8 mouse cellular contexts compared by ENCODE assay signal in genomic region chr7:29859532-29860517, GRCm38 (mm10). TPM values are rescaled to one million over a fixed set of nuclear protein-coding genes. Genes with fewer than 3 reads are reported as not detected.
DNase-seq lines count a peak whose midpoint lies in the region; ATAC-seq and TF ChIP-seq lines count a peak whose summit lies in the region.

Gene Zfp420, plus strand, starts transcription at chr7:29859979.

- DNase-seq in CD4-positive, CD25-positive, alpha-beta regulatory T cell, adult 2 months (ENCODE audit: low read depth, low spot score): peak; percentile 91
- peak; percentile 85 for DNase-seq in brain, embryonic 18.5 days (ENCODE audit: low read depth, low spot score)
- DNase-seq in forebrain, embryonic 10.5 days (ENCODE audit: extremely low spot score, low spot score): peak; percentile 85
- DNase-seq in kidney, postnatal 25 days: peak; percentile 92 to 95
- DNase-seq in liver, embryonic 14.5 days (ENCODE audit: low read depth in 3 of 3, low spot score in 3 of 3): peak; percentile 64 to 67 (median 66)
- DNase-seq in neural tube, embryonic 11.5 days (ENCODE audit: low spot score): peak; percentile 87
- peak; percentile 86 for DNase-seq in stomach, postnatal 0 days (ENCODE audit: low spot score)

- H3K27ac ChIP-seq in forebrain, embryonic 10.5 days: peak within 1 kb of the TSS; percentile 76
- peak within 1 kb of the TSS; percentile 64 for H3K27ac ChIP-seq in heart, embryonic 15.5 days
- no peak within 1 kb of the TSS for H3K27ac ChIP-seq in liver, embryonic 14.5 days
- no peak within 1 kb of the TSS for H3K27ac ChIP-seq in neural tube, embryonic 11.5 days (ENCODE audit: low read depth, low read length)
- H3K27ac ChIP-seq in stomach, postnatal 0 days (replicated peaks): peak within 1 kb of the TSS; percentile 30; the same call in 1 of the 2 replicates

- H3K36me3 ChIP-seq in forebrain, embryonic 10.5 days (replicated peaks): peaks cover 10% of the 10 kb centered on the region
- H3K36me3 ChIP-seq in heart, embryonic 15.5 days: no peaks in the 10 kb centered on the region
- H3K36me3 ChIP-seq in liver, embryonic 14.5 days (replicated peaks; ENCODE audit: control insufficient read depth, insufficient read depth, low read depth): no peaks in the 10 kb centered on the region
- H3K36me3 ChIP-seq in neural tube, embryonic 11.5 days (ENCODE audit: control insufficient read depth, insufficient read depth, low read length): no peaks in the 10 kb centered on the region
- no peaks in the 10 kb centered on the region for H3K36me3 ChIP-seq in stomach, postnatal 0 days (ENCODE audit: control insufficient read depth, insufficient read depth, low read length)

- no peaks in the 10 kb centered on the region for H3K27me3 ChIP-seq in forebrain, embryonic 10.5 days (ENCODE audit: poor library complexity, severe bottlenecking)
- H3K27me3 ChIP-seq in heart, embryonic 15.5 days: no peaks in the 10 kb centered on the region
- H3K27me3 ChIP-seq in liver, embryonic 14.5 days (ENCODE audit: control insufficient read depth, insufficient read depth, low read length): no peaks in the 10 kb centered on the region
- H3K27me3 ChIP-seq in neural tube, embryonic 11.5 days (ENCODE audit: control insufficient read depth, insufficient read depth, low read length): no peaks in the 10 kb centered on the region
- no peaks in the 10 kb centered on the region for H3K27me3 ChIP-seq in stomach, postnatal 0 days (ENCODE audit: control insufficient read depth, insufficient read depth, low read length)

- TF ChIP-seq CTCF in liver, embryonic 14.5 days (IDR thresholded peaks at IDR 0.05; ENCODE audit: low read depth): peak; percentile 45
- TF ChIP-seq CTCF in stomach, postnatal 0 days (IDR thresholded peaks at IDR 0.05; ENCODE audit: low read depth): peak; percentile 55

- H3K9me3 ChIP-seq in forebrain, embryonic 10.5 days: peaks cover 4% of the 10 kb centered on the region; the same call in 1 of the 2 replicates
- H3K9me3 ChIP-seq in heart, embryonic 15.5 days (replicated peaks): no peaks in the 10 kb centered on the region; the same call in 1 of the 2 replicates
- no peaks in the 10 kb centered on the region for H3K9me3 ChIP-seq in liver, embryonic 14.5 days (ENCODE audit: control insufficient read depth, low read length)
- no peaks in the 10 kb centered on the region for H3K9me3 ChIP-seq in neural tube, embryonic 11.5 days (ENCODE audit: control insufficient read depth, low read length)
- no peaks in the 10 kb centered on the region for H3K9me3 ChIP-seq in stomach, postnatal 0 days (ENCODE audit: control insufficient read depth, low read length)

- ATAC-seq in heart, embryonic 15.5 days (replicated peaks; ENCODE audit: insufficient number of reproducible peaks, insufficient read depth, low FRiP score, low read depth): peak; percentile 96
- peak; percentile 91 for ATAC-seq in liver, embryonic 14.5 days (ENCODE audit: insufficient read depth)
- ATAC-seq in neural tube, embryonic 11.5 days (ENCODE audit: insufficient read depth, low FRiP score, low TSS enrichment): peak; percentile 94
- ATAC-seq in stomach, postnatal 0 days (ENCODE audit: low FRiP score, low TSS enrichment): peak; percentile 96

- H3K4me1 ChIP-seq in forebrain, embryonic 10.5 days: peaks cover 13% of the 10 kb centered on the region
- H3K4me1 ChIP-seq in heart, embryonic 15.5 days (replicated peaks): peaks cover 10% of the 10 kb centered on the region
- peaks cover 0 to 6% of the 10 kb centered on the region in 2 experiments; a peak in 2 of 4 replicates for H3K4me1 ChIP-seq in liver, embryonic 14.5 days (replicated peaks; ENCODE audit: control insufficient read depth in 2 of 2, insufficient read depth in 2 of 2, low read length in 1 of 2)
- H3K4me1 ChIP-seq in neural tube, embryonic 11.5 days (ENCODE audit: control insufficient read depth, insufficient read depth, low read length): no peaks in the 10 kb centered on the region; the same call in 1 of the 2 replicates
- 0 out of 2 replicates have a peak, but pooled peaks cover 2% of the 10 kb centered on the region for H3K4me1 ChIP-seq in stomach, postnatal 0 days (replicated peaks; ENCODE audit: control insufficient read depth, insufficient read depth)

- H3K4me3 ChIP-seq in forebrain, embryonic 10.5 days: peak within 1 kb of the TSS; percentile 73
- peak within 1 kb of the TSS; percentile 74 for H3K4me3 ChIP-seq in heart, embryonic 15.5 days
- H3K4me3 ChIP-seq in liver, embryonic 14.5 days (ENCODE audit: insufficient read depth in 1 of 2, low read depth in 2 of 2, low read length in 2 of 2): peak within 1 kb of the TSS; percentile 58 to 96
- H3K4me3 ChIP-seq in neural tube, embryonic 11.5 days (ENCODE audit: low read depth, low read length): peak within 1 kb of the TSS; percentile 64
- peak within 1 kb of the TSS; percentile 57 for H3K4me3 ChIP-seq in stomach, postnatal 0 days (ENCODE audit: low read depth, low read length)

- H3K4me2 ChIP-seq in heart, embryonic 15.5 days: peak within 1 kb of the TSS; percentile 85
- peak within 1 kb of the TSS; percentile 68 for H3K4me2 ChIP-seq in liver, embryonic 14.5 days (ENCODE audit: low read depth)
- H3K4me2 ChIP-seq in neural tube, embryonic 11.5 days (ENCODE audit: low read depth): peak within 1 kb of the TSS; percentile 74
- H3K4me2 ChIP-seq in stomach, postnatal 0 days (replicated peaks; ENCODE audit: low read depth): peak within 1 kb of the TSS; percentile 83

- no peak for TF ChIP-seq EP300 in liver, embryonic 14.5 days (IDR thresholded peaks at IDR 0.05; ENCODE audit: low read depth)
- no peak for TF ChIP-seq EP300 in stomach, postnatal 0 days (optimal IDR thresholded peaks at IDR 0.05)

- peak within 1 kb of the TSS; percentile 68 for H3K9ac ChIP-seq in heart, embryonic 15.5 days
- peak within 1 kb of the TSS; percentile 54 for H3K9ac ChIP-seq in liver, embryonic 14.5 days (replicated peaks)
- H3K9ac ChIP-seq in neural tube, embryonic 11.5 days (ENCODE audit: low read length): peak within 1 kb of the TSS; percentile 62
- peak within 1 kb of the TSS; percentile 60 for H3K9ac ChIP-seq in stomach, postnatal 0 days (ENCODE audit: low read length)

- 8% methylated on average over 32 of the region's 32 CpGs for WGBS in forebrain, embryonic 10.5 days
- WGBS in heart, embryonic 15.5 days: 4% methylated on average over 32 of the region's 32 CpGs
- 5% methylated on average over 32 of the region's 32 CpGs for WGBS in liver, embryonic 14.5 days (ENCODE audit: insufficient replicate concordance)
- WGBS in neural tube, embryonic 11.5 days: 7% methylated on average over 32 of the region's 32 CpGs
- WGBS in stomach, postnatal 0 days: 4% methylated on average over 32 of the region's 32 CpGs

RNA-seq across cellular contexts. Expression of gene Zfp420, which starts in this region (rescaled TPM):
- polyA plus RNA-seq in forebrain, embryonic 10.5 days (2016; fragmentation: Nextera tagmentation; extraction: Ambion mirVana): 8.4 and 9.0 TPM in 2 replicates
- 3.4 and 4.4 TPM in 2 replicates for polyA plus RNA-seq in heart, embryonic 15.5 days (2015; fragmentation: Nextera tagmentation; extraction: Ambion mirVana)
- 0.69 and 0.92 TPM in 2 replicates for polyA plus RNA-seq in liver, embryonic 14.5 days (2012; rRNA removed)
- 0.66 and 1.0 TPM in 2 replicates for polyA plus RNA-seq in liver, embryonic 14.5 days (2014; fragmentation: Nextera tagmentation; extraction: Ambion mirVana)
- 10.7 and 12.2 TPM in 2 replicates for polyA plus RNA-seq in neural tube, embryonic 11.5 days (2014; fragmentation: Nextera tagmentation; extraction: Ambion mirVana)
- polyA plus RNA-seq in stomach, postnatal 0 days (2015; fragmentation: Nextera tagmentation; extraction: Ambion mirVana): 2.0 and 2.4 TPM in 2 replicates

Comparison
In these comparisons a context has a peak if more than half of its experiments do, and no peak if none do; other contexts are left out.
1. H3K27ac ChIP-seq: peak in forebrain, embryonic 10.5 days (single experiment), heart, embryonic 15.5 days (single experiment) and stomach, postnatal 0 days (single experiment); none in liver, embryonic 14.5 days (single experiment) and neural tube, embryonic 11.5 days (single experiment).
2. Peak in every context shown above with its lines, with median percentiles within 50 percentile points of each other: DNase-seq, H3K4me3 ChIP-seq, ATAC-seq, H3K4me2 ChIP-seq and H3K9ac ChIP-seq.